Mouse (Mus musculus) adrenal gland, adult 2 months (tissue): ENCODE results near the gene Gm20518. TPM values are rescaled to one million over a fixed set of nuclear protein-coding genes. Genes with fewer than 3 reads are reported as not detected.

Experiments
- DNase-seq: peaks from one replicate; pipeline ENCODE4 v3.0.0; 2021
- polyA plus RNA-seq: library from polyadenylated mRNA; depleted of rRNA; stranded (reverse); fragments of >200 nt; gene quantifications from 2 replicates; pipeline ENCODE4 v1.2.3, GENCODE M21; 2012
- total RNA-seq, 2 experiments: library from RNA; stranded (reverse); gene quantifications; 2 replicates each; pipeline ENCODE4 v1.2.3; 2021

The Gm20518 gene
- total and polyA plus RNA-seq, 3 experiments = 0.09 to 0.67 TPM; not detected in 1

DNA sequence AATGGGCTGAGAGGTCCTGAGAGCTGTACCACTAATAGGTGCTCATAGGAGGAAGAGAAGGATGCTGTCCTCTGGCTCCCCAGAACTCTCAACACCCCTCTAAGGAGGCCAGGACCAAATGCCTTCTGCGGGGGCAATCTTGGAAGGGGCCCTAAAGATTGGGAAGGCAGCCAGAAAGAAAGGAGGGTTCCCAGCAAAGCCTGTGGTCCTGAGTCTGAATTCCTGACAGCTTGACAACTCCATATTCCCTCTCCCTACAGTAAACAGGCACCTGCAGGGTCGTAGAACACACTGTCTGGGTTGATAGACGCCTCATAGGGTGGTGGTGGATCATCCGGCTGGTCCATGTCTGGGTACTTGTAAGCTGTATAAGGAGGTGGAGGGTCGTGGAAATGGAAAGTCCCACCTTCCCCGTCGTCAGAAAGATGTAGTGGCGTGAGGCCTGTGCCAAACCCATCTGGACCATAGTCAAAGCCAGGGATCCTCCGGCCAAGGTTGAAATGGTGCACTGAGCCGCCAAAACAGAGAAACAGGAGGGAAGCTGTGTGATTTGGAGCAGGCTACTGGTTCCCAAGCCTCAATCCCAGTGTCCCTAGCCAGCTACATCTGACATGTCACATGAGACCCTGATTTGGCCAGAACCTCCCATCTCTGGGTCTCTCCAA is 47.6 kb downstream of the Gm20518 start:
- no peak for DNase-seq

DNA sequence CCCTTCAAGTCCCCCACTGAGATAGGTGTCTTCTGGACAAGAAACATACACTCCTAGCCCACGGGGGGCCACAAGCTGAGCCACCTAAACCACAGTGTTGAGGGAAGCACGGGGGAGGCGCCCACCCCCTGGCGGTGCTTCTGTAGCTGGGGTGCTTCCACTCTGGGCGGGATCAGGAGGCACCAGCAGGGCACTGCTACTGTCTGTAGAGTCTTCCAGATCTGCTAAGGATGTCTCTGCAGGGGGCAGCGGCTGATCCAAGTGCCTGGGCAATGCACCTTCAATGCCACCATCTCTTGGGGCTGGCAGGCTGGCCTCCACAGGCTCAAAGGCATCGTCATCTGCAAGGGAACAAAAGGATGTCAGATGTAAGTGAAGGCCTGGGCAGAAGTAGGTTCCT is 49.0 kb downstream of the Gm20518 start:
- no peak for DNase-seq

DNA sequence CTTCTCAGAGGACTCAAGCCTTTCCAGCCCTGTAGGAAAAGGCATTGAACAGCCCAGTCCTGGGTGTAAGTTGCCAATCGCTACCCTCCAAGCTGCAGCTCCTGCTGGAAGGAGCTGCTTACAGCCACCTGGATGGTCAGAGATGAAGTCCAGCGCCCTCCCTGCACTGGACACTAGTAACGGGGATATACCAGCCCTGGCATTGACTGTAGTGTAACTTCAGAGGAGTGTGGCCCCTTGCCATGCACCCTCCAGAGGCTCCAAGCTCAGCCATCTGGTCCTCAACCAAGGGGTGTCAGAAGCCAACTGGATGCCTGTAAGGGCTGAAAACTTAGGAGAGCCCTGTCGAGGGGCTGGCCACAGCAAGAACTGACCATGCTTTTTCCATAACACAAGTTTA is 51.5 kb downstream of the Gm20518 start:
- DNase-seq = no peak

GRCm38 (mm10) chr16:17838051-17838450 is 53.4 kb downstream of the Gm20518 start, which contains the start of gene Car15:
TSS of gene Car15 (minus strand) at chr16:17838364.
- DNase-seq = no peak

DNA sequence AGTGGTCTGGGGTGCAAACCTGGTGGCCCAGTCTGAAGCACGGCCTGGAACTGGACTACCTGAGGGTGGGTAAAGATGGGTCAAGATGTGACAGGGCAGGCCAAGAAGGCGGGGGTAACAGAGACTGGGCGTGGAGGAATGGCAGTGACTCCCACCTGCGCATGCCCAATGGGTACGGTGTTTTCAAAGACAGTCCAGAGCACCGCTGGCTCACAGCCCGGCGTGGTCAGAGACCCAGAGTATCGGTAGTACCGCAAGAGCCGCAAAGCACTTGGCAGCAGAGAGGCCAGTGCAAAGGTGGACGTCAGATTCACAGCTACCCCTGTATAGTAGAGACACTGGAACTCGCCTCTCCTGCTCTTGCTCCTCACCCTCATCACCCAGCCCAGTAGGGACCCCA is 56.0 kb downstream of the Gm20518 start:
- DNase-seq = peak; percentile 18

- no peak for DNase-seq
Measured at GRCm38 (mm10) chr16:17834543-17834942, 56.9 kb downstream of the Gm20518 start.

- peak; percentile 51 for DNase-seq
Measured at GRCm38 (mm10) chr16:17833681-17834399, 57.6 kb downstream of the Gm20518 start.

GRCm38 (mm10) chr16:17833321-17833680 is 58.2 kb downstream of the Gm20518 start:
- peak; percentile 38 for DNase-seq

- DNase-seq = no peak
Measured at GRCm38 (mm10) chr16:17832821-17833220, 58.6 kb downstream of the Gm20518 start, which contains the start of gene B830017H08Rik. TSS of gene B830017H08Rik (plus strand) at chr16:17833121.

- no peak for DNase-seq
Measured at GRCm38 (mm10) chr16:17831781-17832180, 59.7 kb downstream of the Gm20518 start.

GRCm38 (mm10) chr16:17830385-17831178 is 60.9 kb downstream of the Gm20518 start:
- no peak for DNase-seq

GRCm38 (mm10) chr16:17828867-17829266 is 62.6 kb downstream of the Gm20518 start:
- no peak for DNase-seq

- no peak for DNase-seq
Measured at GRCm38 (mm10) chr16:17828229-17828628, 63.2 kb downstream of the Gm20518 start.

DNA sequence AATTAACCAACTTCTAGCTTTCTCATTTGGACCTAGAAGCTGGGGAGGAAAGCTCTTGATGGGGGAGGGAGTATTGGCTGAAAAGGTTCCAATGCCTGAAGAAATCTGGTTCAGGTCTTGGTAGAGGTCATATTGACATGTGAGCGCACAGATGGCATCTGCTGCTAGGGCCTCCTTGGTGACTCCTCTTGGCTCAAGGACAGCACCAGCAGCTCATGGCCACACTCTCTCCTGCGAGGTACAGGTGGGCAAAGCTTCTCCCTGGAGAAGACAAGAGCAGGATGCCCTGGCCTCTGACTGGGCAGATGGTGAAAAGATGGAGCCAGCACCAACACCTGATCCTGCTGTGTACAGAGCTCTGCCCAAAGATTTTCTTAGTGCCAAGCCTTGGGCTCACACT is 65.0 kb downstream of the Gm20518 start:
- no peak for DNase-seq

- DNase-seq = no peak
Measured at GRCm38 (mm10) chr16:17816528-17816927, 74.9 kb downstream of the Gm20518 start.

DNA sequence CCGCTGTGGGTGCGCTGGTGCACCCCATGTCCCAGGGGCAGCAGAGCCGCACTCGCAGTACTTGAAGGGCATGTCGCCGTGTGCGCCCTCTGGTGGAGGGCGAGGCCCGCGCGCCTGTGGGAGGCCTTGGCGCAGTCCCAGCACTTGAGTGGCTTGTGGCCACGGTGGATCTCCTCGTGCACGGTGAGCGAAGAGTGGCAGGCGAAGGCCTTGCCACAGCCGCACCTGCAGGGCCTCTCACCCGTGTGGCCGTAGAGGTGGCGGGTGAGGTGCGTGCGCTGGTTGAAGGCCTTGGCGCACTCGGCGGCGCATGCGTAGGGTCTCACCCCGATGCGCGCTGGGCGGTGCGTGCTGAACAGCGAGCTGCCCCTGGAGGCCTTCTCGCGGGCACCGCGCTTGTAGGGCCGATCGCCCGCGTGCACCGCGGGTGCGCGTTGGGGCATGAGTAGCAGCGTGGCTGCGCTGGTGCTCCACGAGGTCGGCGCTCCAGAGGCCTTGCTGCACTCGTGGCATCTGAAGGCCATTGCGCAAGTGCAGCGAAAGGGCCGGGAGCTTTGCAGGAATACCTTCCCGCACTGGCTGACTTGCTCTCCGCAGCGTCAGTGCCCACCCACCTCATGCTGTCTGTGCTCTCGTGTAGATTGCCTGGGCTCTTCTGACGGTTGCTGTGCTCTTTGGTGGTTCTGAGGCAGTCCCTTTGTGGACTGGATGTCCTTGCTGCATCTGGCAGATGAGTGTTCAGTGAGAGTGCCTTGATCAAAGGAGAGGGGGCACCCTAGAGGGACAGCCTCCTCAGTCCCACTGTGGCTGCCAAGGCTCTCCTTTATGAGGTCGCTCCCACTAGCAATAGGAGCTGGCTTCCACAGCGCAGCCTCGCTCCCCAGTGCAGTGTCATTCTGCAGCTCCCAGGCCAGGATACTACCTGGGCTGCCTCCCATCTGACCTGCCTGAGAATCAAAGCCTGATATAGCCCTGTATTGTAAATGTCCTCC is 75.8 kb downstream of the Gm20518 start:
- DNase-seq = peak; percentile 78

DNA sequence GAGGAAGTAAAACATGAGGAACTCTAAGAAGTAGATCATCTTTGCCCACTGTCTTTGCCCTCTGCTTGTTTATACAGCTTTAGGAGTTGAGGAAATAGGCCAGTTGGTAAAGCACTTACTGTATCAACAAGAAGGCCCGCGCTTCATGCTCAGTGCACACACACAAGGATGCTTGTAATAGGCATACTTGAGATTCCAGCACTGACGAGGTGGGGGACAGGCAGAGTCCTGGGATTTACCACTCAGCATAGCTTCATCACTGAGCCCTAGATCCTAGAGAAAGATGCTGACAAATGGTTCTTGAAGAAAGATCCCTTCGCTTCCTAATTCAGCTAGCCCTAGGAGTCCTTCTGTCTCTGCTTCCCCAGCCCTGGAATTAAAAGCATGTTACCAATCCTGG is 78.3 kb downstream of the Gm20518 start:
- DNase-seq = no peak

- no peak for DNase-seq
Measured at GRCm38 (mm10) chr16:17812120-17812519, 79.4 kb downstream of the Gm20518 start.

DNA sequence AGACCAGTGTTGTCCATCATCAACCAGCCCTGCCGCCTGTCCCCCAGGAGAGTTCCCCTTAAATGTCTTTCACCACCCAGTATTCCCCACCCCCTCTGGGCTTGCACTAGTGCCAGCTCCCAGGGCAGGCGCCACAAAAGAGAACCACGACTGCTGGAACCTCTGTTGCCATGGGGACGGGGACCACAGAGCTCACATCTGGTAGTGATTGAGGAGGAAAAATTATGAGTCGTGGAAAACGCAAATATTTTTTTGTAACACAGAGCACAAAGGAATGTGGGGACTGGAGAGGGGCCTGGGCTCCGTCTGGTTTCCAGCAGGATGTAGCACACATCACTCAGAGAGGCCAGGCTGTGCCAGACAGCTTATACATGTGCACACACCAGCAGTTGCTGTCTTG is 81.8 kb downstream of the Gm20518 start:
- DNase-seq = no peak

DNA sequence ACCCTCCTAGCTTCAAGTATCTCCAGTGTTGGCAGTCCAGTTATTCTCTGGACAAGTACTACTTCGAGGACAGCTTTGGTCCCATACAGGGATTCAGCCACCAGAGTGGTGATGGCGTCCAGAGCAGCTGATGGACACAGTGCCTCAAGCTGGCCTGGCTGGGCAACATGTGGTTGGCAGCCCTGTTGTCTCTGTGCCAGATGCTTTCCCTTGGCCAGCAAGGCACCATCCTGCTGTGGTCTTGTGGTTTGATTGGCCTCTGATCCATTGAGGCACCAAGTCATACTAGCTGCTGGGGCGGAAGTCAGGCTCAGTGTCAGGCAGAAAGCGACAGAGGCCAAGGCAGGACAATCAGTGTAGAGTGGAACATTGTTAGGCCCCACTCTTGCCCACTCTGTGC is 82.3 kb downstream of the Gm20518 start:
- DNase-seq = no peak

GRCm38 (mm10) chr16:17807192-17808009 is 84.1 kb downstream of the Gm20518 start:
- peak; percentile 95 for DNase-seq
